Mouse (Mus musculus) CH12.LX (cell line): ENCODE results near the gene Pcnx. TPM values are rescaled to one million over a fixed set of nuclear protein-coding genes. Genes with fewer than 3 reads are reported as not detected.

ENCODE experiments used
- DNase-seq: peaks from one replicate; pipeline ENCODE4 v3.0.0-alpha.2; 2013; ENCODE audit errors: extremely low read depth
- H3K27ac ChIP-seq: 2 replicates; pipeline ENCODE4 v1.5.1; 2012; ENCODE audit warnings: low read depth, mild to moderate bottlenecking, control low read depth, moderate library complexity; ENCODE audit not compliant: insufficient read depth
- H3K27me3 ChIP-seq: replicated peaks from 2 replicates; pipeline ENCODE3; 2012; ENCODE audit warnings: inconsistent platforms
- H3K36me3 ChIP-seq, 2 experiments: replicated peaks in 1 of 2; 2 replicates each; pipeline versions ENCODE3 to v1.6.1; 2012; ENCODE audit warnings: inconsistent platforms in 1 of 2, low read length in 1 of 2, mild to moderate bottlenecking in 1 of 2, mixed read lengths in 1 of 2, moderate library complexity in 1 of 2; ENCODE audit not compliant: control insufficient read depth in 1 of 2, insufficient read depth in 1 of 2
- H3K4me1 ChIP-seq, 2 experiments: 2 replicates each; pipeline ENCODE4 v1.6.1; 2012; ENCODE audit warnings: inconsistent platforms in 1 of 2, moderate library complexity in 1 of 2; ENCODE audit not compliant: insufficient read depth in 2 of 2, control insufficient read depth in 1 of 2
- H3K4me2 ChIP-seq: 2 replicates; pipeline ENCODE4 v1.6.1; 2012; ENCODE audit warnings: low read depth, mild to moderate bottlenecking, control low read depth; ENCODE audit not compliant: poor library complexity, insufficient read depth, severe bottlenecking
- H3K4me3 ChIP-seq, 3 experiments: fragments of 150-350 bp in 1 of 3; sonication (generic) in 1 of 3; replicated peaks in 1 of 3; 2 replicates each; pipeline versions ENCODE3 to v1.5.1; 2011 to 2012; ENCODE audit warnings: low read depth in 2 of 3, low read length in 2 of 3, mild to moderate bottlenecking in 2 of 3, moderate library complexity in 2 of 3, control low read depth in 1 of 3, improper control_type of control experiment in 1 of 3, inconsistent platforms in 1 of 3, mixed read lengths in 1 of 3; ENCODE audit not compliant: poor library complexity in 1 of 3
- H3K79me2 ChIP-seq: replicated peaks from 2 replicates; pipeline ENCODE4 v1.6.1; 2012; ENCODE audit warnings: mild to moderate bottlenecking, moderate library complexity; ENCODE audit not compliant: control insufficient read depth, poor library complexity, insufficient read depth, severe bottlenecking; ENCODE audit errors: extremely low read depth
- H3K9ac ChIP-seq: 2 replicates; pipeline ENCODE4 v1.6.1; 2012; ENCODE audit warnings: low read depth, mild to moderate bottlenecking, control low read depth, moderate library complexity; ENCODE audit not compliant: insufficient read depth
- H3K9me3 ChIP-seq: replicated peaks from 2 replicates; pipeline ENCODE3; 2012; ENCODE audit warnings: low read length, inconsistent platforms, mixed read lengths
- BHLHE40 ChIP-seq: IDR thresholded peaks from 2 replicates; pipeline ENCODE4 v1.6.1; 2011; ENCODE audit warnings: mild to moderate bottlenecking, low read depth, low read length, improper control_type of control experiment
- CHD1 ChIP-seq: IDR thresholded peaks from 2 replicates; pipeline ENCODE4 v1.6.1; 2012; ENCODE audit warnings: low read depth, low read length, improper control_type of control experiment, inconsistent platforms
- CHD2 ChIP-seq: IDR thresholded peaks from 2 replicates; pipeline ENCODE4 v1.6.1; 2011; ENCODE audit warnings: low read length, improper control_type of control experiment
- CTCF ChIP-seq, 2 experiments: IDR thresholded peaks in 1 of 2; conservative IDR thresholded peaks in 1 of 2; 2 replicates each; pipeline ENCODE4 v1.5.1; 2011 to 2012; ENCODE audit warnings: low read depth in 2 of 2, low read length in 2 of 2, improper control_type of control experiment in 1 of 2, inconsistent platforms in 1 of 2, mild to moderate bottlenecking in 1 of 2, moderate library complexity in 1 of 2
- E2F4 ChIP-seq: IDR thresholded peaks from 2 replicates; pipeline ENCODE4 v1.6.1; 2011; ENCODE audit warnings: low read depth, low read length, improper control_type of control experiment; ENCODE audit not compliant: insufficient replicate concordance
- ELF1 ChIP-seq: IDR thresholded peaks from 2 replicates; pipeline ENCODE4 v1.6.1; 2014; ENCODE audit warnings: low read depth, mild to moderate bottlenecking, inconsistent platforms, low read length, improper control_type of control experiment
- EP300 ChIP-seq: IDR thresholded peaks from 2 replicates; pipeline ENCODE4 v1.6.1; 2011; ENCODE audit warnings: low read length, improper control_type of control experiment
- ETS1 ChIP-seq: conservative IDR thresholded peaks from 2 replicates; pipeline ENCODE4 v1.6.1; 2012; ENCODE audit warnings: low read depth, mild to moderate bottlenecking, inconsistent platforms, low read length, improper control_type of control experiment, moderate library complexity
- GABPA ChIP-seq: IDR thresholded peaks from 2 replicates; pipeline ENCODE4 v1.6.1; 2012; ENCODE audit warnings: low read depth, low read length, improper control_type of control experiment, inconsistent platforms; ENCODE audit not compliant: insufficient replicate concordance
- HCFC1 ChIP-seq: IDR thresholded peaks from 2 replicates; pipeline ENCODE4 v1.6.1; 2012; ENCODE audit warnings: low read depth, mild to moderate bottlenecking, inconsistent platforms, low read length, improper control_type of control experiment
- IRF4 ChIP-seq: IDR thresholded peaks from 2 replicates; pipeline ENCODE4 v1.6.1; 2014; ENCODE audit warnings: low read depth, mild to moderate bottlenecking, inconsistent platforms, low read length, improper control_type of control experiment
- JUN ChIP-seq: IDR thresholded peaks from 2 replicates; pipeline ENCODE4 v1.6.1; 2011; ENCODE audit warnings: low read depth, mild to moderate bottlenecking, low read length, improper control_type of control experiment, moderate library complexity; ENCODE audit not compliant: insufficient read depth
- JUND ChIP-seq: conservative IDR thresholded peaks from 2 replicates; pipeline ENCODE4 v1.6.1; 2011; ENCODE audit warnings: low read depth, low read length, improper control_type of control experiment
- KAT2A ChIP-seq: IDR thresholded peaks from 2 replicates; pipeline ENCODE4 v1.6.1; 2012; ENCODE audit warnings: low read length, improper control_type of control experiment, inconsistent platforms; ENCODE audit not compliant: insufficient replicate concordance
- MAFK ChIP-seq: IDR thresholded peaks from 2 replicates; pipeline ENCODE4 v1.6.1; 2011; ENCODE audit warnings: low read length, improper control_type of control experiment; ENCODE audit not compliant: insufficient replicate concordance
- MAX ChIP-seq: IDR thresholded peaks from 2 replicates; pipeline ENCODE4 v1.6.1; 2011; ENCODE audit warnings: low read length, improper control_type of control experiment
- MAZ ChIP-seq: IDR thresholded peaks from 2 replicates; pipeline ENCODE4 v1.6.1; 2012; ENCODE audit warnings: low read depth, mild to moderate bottlenecking, inconsistent platforms, low read length, improper control_type of control experiment, moderate library complexity
- MXI1 ChIP-seq: IDR thresholded peaks from 2 replicates; pipeline ENCODE4 v1.6.1; 2011; ENCODE audit warnings: mild to moderate bottlenecking, low read depth, low read length, improper control_type of control experiment
- MYC ChIP-seq: IDR thresholded peaks from 2 replicates; pipeline ENCODE4 v1.6.1; 2011; ENCODE audit warnings: low read depth, mild to moderate bottlenecking, improper control_type of control experiment, low read length
- NELFE ChIP-seq: IDR thresholded peaks from 2 replicates; pipeline ENCODE4 v1.6.1; 2011; ENCODE audit warnings: low read depth, low read length, improper control_type of control experiment
- NRF1 ChIP-seq: IDR thresholded peaks from 2 replicates; pipeline ENCODE4 v1.6.1; 2014; ENCODE audit warnings: low read depth, mild to moderate bottlenecking, inconsistent platforms, low read length, improper control_type of control experiment, moderate library complexity
- PAX5 ChIP-seq: IDR thresholded peaks from 2 replicates; pipeline ENCODE4 v1.6.1; 2012; ENCODE audit warnings: low read length, inconsistent platforms, mixed read lengths
- POLR2A ChIP-seq: IDR thresholded peaks from 2 replicates; pipeline ENCODE4 v1.6.1; 2011; ENCODE audit warnings: low read depth, mild to moderate bottlenecking, improper control_type of control experiment, low read length
- POLR2AphosphoS2 ChIP-seq: IDR thresholded peaks from 2 replicates; pipeline ENCODE4 v1.6.1; 2011; ENCODE audit warnings: low read depth, low read length, improper control_type of control experiment
- RAD21 ChIP-seq: IDR thresholded peaks from 2 replicates; pipeline ENCODE4 v1.6.1; 2011; ENCODE audit warnings: low read depth, mild to moderate bottlenecking, low read length, improper control_type of control experiment, moderate library complexity
- RCOR1 ChIP-seq: conservative IDR thresholded peaks from 2 replicates; pipeline ENCODE4 v1.6.1; 2012; ENCODE audit warnings: low read depth, mild to moderate bottlenecking, inconsistent platforms, low read length, improper control_type of control experiment
- SIN3A ChIP-seq: IDR thresholded peaks from 2 replicates; pipeline ENCODE4 v1.6.1; 2012; ENCODE audit warnings: low read length, improper control_type of control experiment, inconsistent platforms
- SMC3 ChIP-seq: IDR thresholded peaks from 2 replicates; pipeline ENCODE4 v1.6.1; 2011; ENCODE audit warnings: low read depth, low read length, improper control_type of control experiment
- TBP ChIP-seq: conservative IDR thresholded peaks from 2 replicates; pipeline ENCODE4 v1.6.1; 2011; ENCODE audit warnings: low read depth, low read length, improper control_type of control experiment
- TCF12 ChIP-seq: IDR thresholded peaks from 2 replicates; pipeline ENCODE4 v1.6.1; 2014; ENCODE audit warnings: low read depth, mild to moderate bottlenecking, inconsistent platforms, low read length, improper control_type of control experiment
- UBTF ChIP-seq: IDR thresholded peaks from 2 replicates; pipeline ENCODE4 v1.6.1; 2012; ENCODE audit warnings: low read depth, mild to moderate bottlenecking, inconsistent platforms, low read length, improper control_type of control experiment, moderate library complexity
- USF1 ChIP-seq: IDR thresholded peaks from 2 replicates; pipeline ENCODE4 v1.6.1; 2014; ENCODE audit warnings: low read depth, mild to moderate bottlenecking, inconsistent platforms, low read length, improper control_type of control experiment
- USF2 ChIP-seq: conservative IDR thresholded peaks from 2 replicates; pipeline ENCODE4 v1.6.1; 2011; ENCODE audit warnings: low read depth, low read length, improper control_type of control experiment
- ZC3H11A ChIP-seq: IDR thresholded peaks from 2 replicates; pipeline ENCODE4 v1.6.1; 2012; ENCODE audit warnings: low read depth, mild to moderate bottlenecking, inconsistent platforms, low read length, improper control_type of control experiment
- ZKSCAN1 ChIP-seq: IDR thresholded peaks from 2 replicates; pipeline ENCODE4 v1.6.1; 2012; ENCODE audit warnings: low read depth, inconsistent platforms, low read length, improper control_type of control experiment, borderline replicate concordance
- ZMIZ1 ChIP-seq: IDR thresholded peaks from 2 replicates; pipeline ENCODE4 v1.6.1; 2012; ENCODE audit warnings: low read depth, mild to moderate bottlenecking, inconsistent platforms, low read length, improper control_type of control experiment
- ZNF384 ChIP-seq: IDR thresholded peaks from 2 replicates; pipeline ENCODE4 v1.6.1; 2012; ENCODE audit warnings: low read depth, low read length, improper control_type of control experiment, inconsistent platforms
- dilution Hi-C: fragments of 300-500 bp; cut with MboI; formaldehyde crosslinking; loops from 2 replicates; pipeline ENCODE4 v1.14.3; 2020; ENCODE audit warnings: low sequenced_read_pairs; ENCODE audit not compliant: extremely low pct_unique_long_range_greater_than_20kb, extremely low pct_ligation_motif_present
- in situ Hi-C: fragments of 300-500 bp; cut with MboI; formaldehyde crosslinking; loops from 3 replicates; pipeline ENCODE4 v1.14.3; 2019; ENCODE audit warnings: low sequenced_read_pairs, low pct_ligation_motif_present, low pct_unique_long_range_greater_than_20kb, mixed read lengths
- polyA plus RNA-seq: library from polyadenylated mRNA; unstranded; fragments of >175 nt; gene quantifications from 2 replicates; pipeline ENCODE4 v1.2.1, GENCODE M21; 2012; ENCODE audit warnings: low read depth; ENCODE audit not compliant: insufficient read length
- total RNA-seq, 2 experiments: library from RNA; depleted of rRNA; stranded (reverse); fragments of 300-350 nt in 1 of 2; fragments of >200 nt in 1 of 2; gene quantifications; 2 replicates each; pipeline ENCODE4 v1.2.3; 2012 to 2014

The Pcnx gene
- total and polyA plus RNA-seq, 3 experiments, result 16.2 to 89.1 (median 68.2) TPM

DNA sequence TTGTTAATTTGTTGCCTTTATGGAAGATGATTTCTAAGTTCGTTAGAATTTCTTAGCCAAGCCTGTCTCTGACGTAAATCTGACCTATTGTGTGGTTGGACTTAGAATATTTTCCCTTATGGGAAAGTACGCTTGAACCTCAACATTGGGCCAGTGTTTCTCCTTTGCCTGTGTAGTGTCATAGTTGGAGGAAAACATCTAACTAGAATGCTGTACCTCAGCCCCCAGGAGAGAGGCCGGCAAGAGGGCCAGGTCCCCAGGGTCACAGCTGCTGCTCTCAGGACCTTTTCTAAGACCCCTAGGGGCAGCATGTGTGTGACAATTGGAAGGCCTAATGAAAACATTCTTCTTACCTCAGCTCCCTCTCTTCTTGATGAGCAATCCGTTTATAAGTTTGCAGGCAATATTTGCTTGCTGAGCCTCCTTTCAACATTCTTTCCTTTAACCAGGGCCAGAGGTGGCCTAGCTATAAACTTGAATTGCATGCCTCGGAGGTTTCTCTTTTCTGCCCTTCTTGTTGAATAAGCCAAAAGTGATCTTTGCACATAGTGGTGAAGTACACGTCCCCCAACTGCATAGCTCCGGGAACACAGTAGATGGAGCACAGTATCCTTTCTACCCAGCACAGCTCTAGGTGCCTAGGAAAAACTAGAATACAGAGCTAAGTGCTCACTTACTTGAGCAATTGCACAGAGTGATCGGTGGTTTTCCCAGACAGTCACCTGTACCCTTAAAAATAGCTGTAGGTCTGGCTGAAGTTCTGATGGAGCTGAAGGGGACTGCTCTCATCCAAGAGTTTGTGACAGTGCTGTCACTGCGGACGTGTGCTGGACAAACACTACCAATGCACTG lies 23.7 kb downstream of the Pcnx start:
- peak overlapping the region; percentile 100 for H3K27ac ChIP-seq
- in situ Hi-C loops, result no loop called here
- H3K79me2 ChIP-seq, result peaks cover 71% of the 10 kb centered on the region
- H3K27me3 ChIP-seq, result no peaks in the 10 kb centered on the region
- peaks cover 30 to 77% of the 10 kb centered on the region in 2 experiments for H3K4me1 ChIP-seq
- H3K4me2 ChIP-seq, result peak overlapping the region; percentile 89
- no peaks in the 10 kb centered on the region for H3K9me3 ChIP-seq
- DNase-seq, result peak; percentile 93
- H3K36me3 ChIP-seq, result peaks cover 0 to 21% of the 10 kb centered on the region in 2 experiments
- dilution Hi-C loops, result no loop called here
- H3K4me3 ChIP-seq, result peak overlapping the region; percentile 25 to 45 (median 26)
- H3K9ac ChIP-seq, result peak overlapping the region; percentile 95
- TF ChIP-seq RCOR1 (peak; percentile 82; the same call in 1 of the 2 replicates), KAT2A (peak; percentile 68; the same call in 1 of the 2 replicates), ETS1 (peak; percentile 90), ELF1 (no peak), USF1 (no peak), E2F4 (no peak; the same call in 1 of the 2 replicates), NRF1 (0 out of 2 replicates have a peak, but pooled peaks have one; percentile 10), ZNF384 (0 out of 2 replicates have a peak, but pooled peaks have one; percentile 9), MAX (no peak; the same call in 1 of the 2 replicates), HCFC1 (no peak), RAD21 (no peak; the same call in none of the 2 replicates), POLR2A (0 out of 2 replicates have a peak, but pooled peaks have one; percentile 8), EP300 (peak; percentile 96), SMC3 (peak; percentile 16; the same call in 1 of the 2 replicates), ZKSCAN1 (no peak), SIN3A (peak; percentile 89), MAFK (no peak), JUN (peak; percentile 18; the same call in 1 of the 2 replicates), ZMIZ1 (peak; percentile 26), NELFE (no peak), TCF12 (peak; percentile 96), TBP (no peak; the same call in 1 of the 2 replicates), BHLHE40 (peak; percentile 79), MYC (peak; percentile 67), UBTF (no peak), MAZ (peak; percentile 90), MXI1 (peak; percentile 45; the same call in 1 of the 2 replicates), USF2 (no peak), CHD2 (0 out of 2 replicates have a peak, but pooled peaks have one; percentile 57), ZC3H11A (no peak), IRF4 (peak; percentile 93), JUND (peak; percentile 71; the same call in 1 of the 2 replicates), POLR2AphosphoS2 (no peak), PAX5 (no peak), GABPA (no peak), CHD1 (peak; percentile 91), CTCF (conservative IDR thresholded peaks at IDR 0.05 in 1 of 2, IDR thresholded peaks at IDR 0.05 in 1 of 2; ENCODE audit: low read depth in 2 of 2, low read length in 2 of 2) (peak in 1 of 2 experiments; percentile 29; a peak in 2 of 4 replicates)
